Mouse (Mus musculus): Measurements from ENCODE around the gene Slc35g3.

- TF ChIP-seq CTCF (IDR thresholded peaks at IDR 0.05; ENCODE audit: control insufficient read depth, insufficient read depth, insufficient read length): no peak
- no peak for TF ChIP-seq MAX (IDR thresholded peaks at IDR 0.05)
- TF ChIP-seq USF1 (IDR thresholded peaks at IDR 0.05; ENCODE audit: low read depth): no peak
- TF ChIP-seq MYOG (IDR thresholded peaks at IDR 0.05; ENCODE audit: control insufficient read depth, extremely low read depth, insufficient read length): no peak
- no peak for TF ChIP-seq CEBPB (IDR thresholded peaks at IDR 0.05; ENCODE audit: low read depth)
These were observed 1.8 kb upstream of the Slc35g3 start for GRCm38 (mm10) chr11:69763551-69763950.
